Mouse (Mus musculus) cerebral cortex, adult 2 months (tissue): Measurements from ENCODE around the gene Mllt3.

Experiments used
- WGBS: fragments of 180-500 bp; shearing (Covaris S2); methylation state at CpG from one replicate; pipeline ENCODE4 v1.1.7; 2018; 5-methylcytosine and 5-hydroxymethylcytosine counted together

Gene Mllt3

DNA sequence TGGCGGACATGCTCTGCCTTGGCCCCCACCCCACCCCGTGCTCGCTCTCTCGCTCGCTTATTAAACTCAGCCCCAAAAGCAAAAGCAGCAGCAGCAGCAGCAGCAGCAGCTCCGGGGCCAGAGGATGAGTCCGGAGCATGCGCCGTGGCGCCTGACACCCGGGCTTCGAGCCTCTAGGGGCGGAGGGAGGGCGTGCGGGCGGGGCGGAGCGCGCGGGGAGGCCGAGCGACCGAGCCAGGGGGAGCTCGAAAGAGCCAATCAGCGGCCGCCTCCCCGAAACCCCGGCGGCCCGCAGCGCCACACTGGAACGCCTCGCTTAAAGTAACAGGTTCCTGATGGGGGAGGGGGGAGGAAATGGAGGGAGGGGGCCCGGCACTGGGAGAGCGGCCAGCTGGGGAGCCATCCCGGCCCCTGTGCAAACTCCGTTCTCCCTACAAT lies at the start of gene Mllt3:
Gene Mllt3, minus strand, starts transcription at position 149 of the 438 bp plus-strand sequence.
- under 1% methylated on average over 37 of the region's 37 CpGs for WGBS

DNA sequence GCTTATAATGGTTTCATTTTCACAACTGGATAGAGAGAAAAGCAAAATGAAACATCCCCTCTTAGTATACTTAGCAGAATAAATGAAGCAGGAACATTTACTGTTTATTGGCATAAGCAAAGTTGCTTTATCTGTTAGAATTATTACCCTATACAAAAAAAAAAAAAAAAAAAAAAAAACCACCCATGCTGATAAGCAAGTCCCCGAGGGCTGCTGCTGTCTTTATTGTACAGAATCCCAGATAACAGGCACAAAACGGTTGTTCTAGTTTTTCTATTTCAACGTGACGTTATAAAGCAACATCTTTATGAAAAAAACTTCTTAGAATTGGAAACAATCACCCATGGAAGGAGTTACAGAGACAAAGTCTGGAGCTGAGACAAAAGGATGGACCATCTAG lies 49.2 kb upstream of the Mllt3 start:
- 91% methylated on average over 4 of the region's 4 CpGs for WGBS

DNA sequence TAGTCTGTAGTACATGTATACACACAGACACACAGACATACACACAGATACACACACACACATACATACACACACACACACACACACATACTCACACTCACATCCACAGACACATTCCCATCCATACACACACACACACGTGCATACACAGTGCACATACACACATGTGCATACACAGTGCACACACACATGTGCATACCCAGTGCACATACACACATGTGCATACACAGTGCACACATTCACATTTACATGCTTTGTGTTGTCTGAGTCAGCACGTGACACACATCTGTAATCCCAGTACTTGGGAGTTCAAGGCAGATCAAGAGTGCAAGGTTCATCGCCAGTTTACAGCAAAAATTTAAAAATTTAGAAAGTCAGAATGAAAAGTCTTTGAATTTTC lies 48.7 kb upstream of the Mllt3 start:
- 97% methylated on average over 3 of the region's 3 CpGs for WGBS

DNA sequence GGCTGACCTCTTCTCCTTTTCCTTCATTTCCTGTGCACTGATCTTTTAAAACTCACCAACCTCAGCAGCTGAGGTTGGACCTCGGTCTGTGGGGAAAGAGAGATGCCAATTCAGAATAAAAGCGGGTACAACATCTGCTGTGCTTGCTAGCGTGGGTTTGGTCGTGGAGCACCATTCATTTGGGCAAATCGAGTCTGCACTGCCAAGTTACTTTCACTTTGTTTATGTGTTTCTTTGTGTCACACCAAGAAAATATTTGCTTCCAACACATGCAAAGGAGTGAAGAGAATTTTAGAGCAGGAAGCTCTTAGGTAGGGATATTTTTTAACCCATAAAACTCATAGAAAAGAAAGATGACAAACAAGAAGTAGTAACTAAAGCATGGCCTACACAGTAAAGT lies 48.3 kb upstream of the Mllt3 start:
- 51% methylated on average over 5 of the region's 5 CpGs for WGBS

DNA sequence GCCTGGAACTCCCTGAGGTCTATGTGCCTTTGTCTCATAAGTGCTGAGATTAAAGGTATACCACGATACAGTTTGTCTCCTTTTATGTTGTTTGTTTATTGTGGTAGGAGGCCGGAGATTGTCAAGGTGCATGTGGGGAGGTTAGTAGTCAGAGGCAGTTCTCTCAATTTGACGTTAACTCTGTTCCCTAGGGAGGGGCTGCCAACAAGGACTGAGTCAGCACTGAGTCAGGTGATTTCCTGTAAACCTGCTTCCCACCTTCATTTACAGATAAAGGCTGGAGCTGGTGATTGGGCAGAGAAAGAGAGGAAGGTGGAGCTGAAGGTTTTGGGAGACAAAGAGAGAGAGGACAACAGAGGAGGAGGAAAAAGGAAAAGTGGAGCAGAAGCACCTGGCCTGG lies 45.8 kb upstream of the Mllt3 start:
- 78% methylated on average over 3 of the region's 3 CpGs for WGBS

DNA sequence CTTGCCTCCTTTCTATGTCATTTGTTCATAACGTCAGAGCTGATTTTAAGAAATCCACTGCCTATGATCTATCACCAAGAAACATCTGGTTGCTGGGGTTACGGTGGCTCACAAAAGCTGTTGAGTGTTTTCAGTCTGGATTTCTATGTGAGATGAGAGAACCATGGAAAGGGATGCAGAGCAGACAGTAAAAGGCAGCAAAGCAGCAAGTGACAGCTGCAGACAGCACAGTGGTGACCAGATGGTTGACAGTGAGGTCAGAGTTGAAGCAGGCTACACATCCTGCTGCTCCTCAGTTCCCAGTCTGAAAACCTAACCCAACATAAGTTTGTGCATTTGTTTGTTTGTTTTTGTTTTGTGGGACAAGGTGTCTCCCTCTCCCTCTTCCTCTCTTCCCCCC lies 42.2 kb upstream of the Mllt3 start:
- WGBS: 63% methylated on average over 2 of the region's 2 CpGs

DNA sequence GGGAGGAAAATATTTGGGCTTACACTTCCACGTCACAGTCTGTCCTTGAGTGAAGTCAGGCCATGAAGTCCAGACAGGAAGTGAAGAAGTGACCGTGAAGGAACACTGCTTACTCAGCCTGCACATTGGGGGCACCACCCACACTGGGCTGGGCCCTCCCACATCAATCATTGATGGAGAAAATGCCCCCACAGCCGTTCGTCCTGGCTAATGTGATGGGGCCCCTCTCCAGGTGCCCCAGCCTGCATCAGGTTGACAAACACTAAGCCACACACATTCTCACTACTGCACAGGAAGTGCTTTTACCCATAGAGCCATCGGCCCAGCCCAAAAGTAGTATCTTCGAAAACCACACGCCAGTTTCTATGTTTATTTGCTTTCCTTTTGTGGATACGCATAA lies 13.1 kb upstream of the Mllt3 start:
- 68% methylated on average over 8 of the region's 8 CpGs for WGBS

DNA sequence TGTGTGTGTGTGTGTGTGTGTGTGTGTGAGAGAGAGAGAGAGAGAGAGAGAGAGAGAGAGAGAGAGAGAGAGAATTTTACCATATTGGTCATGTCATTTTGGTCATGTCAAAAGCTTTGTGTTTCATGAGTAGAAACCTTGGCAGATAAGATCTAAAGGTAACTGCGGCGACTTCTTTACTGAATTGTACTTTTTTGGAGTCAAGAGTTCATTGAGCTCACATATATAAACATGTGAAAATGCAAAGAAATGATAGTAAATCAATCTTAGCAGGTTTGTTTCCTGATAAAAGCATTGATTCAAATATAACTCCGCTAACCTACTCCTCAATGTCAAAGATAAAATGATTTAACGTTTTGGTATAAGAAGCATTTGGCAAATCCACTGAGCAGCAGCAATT lies 12.0 kb upstream of the Mllt3 start:
- WGBS: 80% methylated on average over 4 of the region's 4 CpGs

DNA sequence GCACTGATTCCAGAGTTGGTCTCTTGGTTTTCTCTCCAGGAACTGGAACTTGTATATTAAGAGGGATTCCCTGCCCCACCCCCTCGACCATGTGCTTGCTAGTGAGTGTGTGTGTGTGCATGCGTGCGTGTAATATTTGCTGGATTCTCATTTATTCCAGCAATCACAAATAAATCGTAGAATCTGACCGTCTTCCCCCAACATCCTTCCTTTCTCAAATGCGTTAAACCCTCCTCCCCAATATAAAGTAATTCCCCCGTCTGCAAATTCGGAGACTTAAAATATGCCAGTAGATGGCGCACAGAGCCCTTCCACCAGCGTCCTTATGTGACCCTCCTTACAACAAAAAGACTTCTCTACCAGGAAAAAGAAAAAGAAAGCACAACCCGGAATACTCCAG lies 2.2 kb upstream of the Mllt3 start:
- WGBS: 1% methylated on average over 11 of the region's 11 CpGs

DNA sequence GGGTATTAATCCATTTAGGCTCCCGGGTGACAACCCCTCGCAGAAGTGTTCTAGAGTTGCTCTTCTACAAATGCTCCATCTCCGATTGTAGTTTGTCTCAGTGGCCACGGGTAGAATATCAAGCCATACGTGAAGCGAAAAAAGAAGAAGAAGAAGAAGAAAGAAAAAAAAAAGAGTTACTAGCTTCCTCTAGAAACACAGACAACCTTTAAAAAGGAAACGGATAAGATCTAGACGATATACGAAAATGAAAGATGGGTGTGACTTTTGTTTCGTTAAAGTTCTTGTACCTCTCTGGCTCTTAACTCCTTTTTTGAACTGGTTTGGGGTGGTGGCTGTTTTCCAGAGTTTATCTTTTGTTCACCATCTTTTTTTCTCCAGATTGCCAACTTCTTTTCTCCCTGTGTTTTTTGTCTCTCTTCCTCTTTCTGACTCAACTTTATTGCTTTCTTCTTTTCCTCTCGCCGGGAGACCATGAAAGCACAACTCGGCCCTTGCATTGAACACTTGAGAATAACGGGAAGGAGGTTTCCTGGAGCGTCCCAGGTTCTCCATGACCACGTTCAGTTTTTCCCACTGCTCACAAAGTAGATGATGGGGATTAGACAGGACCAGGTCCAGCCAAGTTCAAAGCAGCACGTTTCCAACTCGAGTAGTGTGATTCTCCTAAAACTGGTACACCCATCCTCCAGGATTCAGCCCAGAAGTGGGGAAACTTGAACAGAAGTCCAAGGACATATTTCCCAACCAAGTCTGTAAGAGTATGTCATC lies 1.4 kb upstream of the Mllt3 start:
- 3% methylated on average over 18 of the region's 18 CpGs for WGBS

DNA sequence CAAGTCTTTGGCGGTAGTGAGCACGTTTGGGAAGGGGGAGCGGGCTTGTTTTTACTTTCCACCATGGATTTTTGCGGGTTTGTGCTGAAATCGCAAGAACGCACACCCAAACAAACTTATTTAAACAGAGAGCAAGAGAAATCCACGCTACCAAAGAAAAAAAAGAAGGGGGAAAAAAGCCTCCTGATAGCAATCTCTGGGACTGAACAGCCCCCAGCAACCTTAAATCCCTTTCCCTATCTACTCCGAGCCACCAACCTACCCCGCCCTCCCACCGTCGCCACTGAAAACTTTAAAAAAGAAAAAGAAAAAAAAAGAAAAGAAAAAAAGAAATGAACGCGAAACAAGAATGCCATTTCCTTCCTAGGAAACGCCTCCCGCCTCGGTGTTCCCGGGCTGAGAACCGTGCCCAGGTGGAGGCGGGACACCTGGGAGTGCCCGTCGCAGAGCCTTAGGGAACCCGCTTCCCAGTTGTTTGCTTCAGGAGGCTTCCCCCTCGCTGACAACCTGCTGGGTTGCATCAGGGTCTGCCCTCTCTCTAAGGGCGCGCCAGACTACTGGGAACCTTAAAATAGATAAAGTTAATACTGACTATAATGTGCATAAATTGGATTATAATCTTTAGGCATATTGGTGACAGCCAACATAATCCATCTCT lies 694 bp upstream of the Mllt3 start:
- WGBS: under 1% methylated on average over 25 of the region's 25 CpGs

DNA sequence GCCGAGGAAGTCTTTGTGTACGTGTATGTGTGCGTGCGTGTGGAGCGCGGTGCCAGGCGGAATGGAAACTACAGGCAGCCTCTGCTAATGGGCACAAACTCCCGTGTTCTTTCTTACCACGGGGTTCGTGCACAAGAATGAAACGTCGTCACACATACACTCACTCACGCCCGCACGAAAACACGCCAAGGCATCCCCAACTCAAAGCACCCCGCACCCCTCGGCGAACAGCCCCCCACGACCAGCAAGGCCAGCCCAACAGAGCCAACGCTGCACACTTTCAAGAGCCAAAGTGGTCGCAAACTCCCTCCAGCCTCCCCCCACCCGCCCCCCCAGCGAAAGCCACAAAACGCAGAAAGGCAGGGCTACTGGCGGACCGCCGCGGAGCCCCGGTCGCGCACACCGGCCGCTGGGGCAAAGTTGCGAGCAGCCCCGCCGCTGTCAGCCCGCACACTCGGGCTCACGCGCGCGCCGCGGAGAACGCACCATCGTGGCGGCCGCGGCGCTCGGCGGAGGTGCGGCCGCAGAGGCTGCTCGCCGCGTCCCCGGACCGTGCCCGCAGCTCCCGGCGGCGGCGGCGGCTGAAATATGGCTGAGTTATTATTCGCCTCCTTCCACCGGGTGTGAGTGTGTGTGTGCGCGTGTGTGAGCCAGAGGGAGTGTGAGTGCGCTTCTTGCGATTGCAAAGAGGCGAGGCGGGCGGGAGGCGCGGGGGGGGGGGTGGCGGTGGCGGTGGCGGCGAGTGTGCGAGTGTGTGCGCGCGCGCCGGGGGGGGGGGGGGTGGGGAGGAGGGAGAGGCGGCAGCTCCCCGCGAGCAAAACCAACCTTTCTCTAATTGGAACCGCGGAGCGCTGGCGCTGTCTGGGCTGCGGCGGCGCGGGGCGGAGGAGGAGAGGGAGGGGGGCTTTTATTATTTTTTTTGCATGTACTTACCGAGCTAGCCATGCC lies 739 bp downstream of the Mllt3 start:
- under 1% methylated on average over 80 of the region's 100 CpGs for WGBS

DNA sequence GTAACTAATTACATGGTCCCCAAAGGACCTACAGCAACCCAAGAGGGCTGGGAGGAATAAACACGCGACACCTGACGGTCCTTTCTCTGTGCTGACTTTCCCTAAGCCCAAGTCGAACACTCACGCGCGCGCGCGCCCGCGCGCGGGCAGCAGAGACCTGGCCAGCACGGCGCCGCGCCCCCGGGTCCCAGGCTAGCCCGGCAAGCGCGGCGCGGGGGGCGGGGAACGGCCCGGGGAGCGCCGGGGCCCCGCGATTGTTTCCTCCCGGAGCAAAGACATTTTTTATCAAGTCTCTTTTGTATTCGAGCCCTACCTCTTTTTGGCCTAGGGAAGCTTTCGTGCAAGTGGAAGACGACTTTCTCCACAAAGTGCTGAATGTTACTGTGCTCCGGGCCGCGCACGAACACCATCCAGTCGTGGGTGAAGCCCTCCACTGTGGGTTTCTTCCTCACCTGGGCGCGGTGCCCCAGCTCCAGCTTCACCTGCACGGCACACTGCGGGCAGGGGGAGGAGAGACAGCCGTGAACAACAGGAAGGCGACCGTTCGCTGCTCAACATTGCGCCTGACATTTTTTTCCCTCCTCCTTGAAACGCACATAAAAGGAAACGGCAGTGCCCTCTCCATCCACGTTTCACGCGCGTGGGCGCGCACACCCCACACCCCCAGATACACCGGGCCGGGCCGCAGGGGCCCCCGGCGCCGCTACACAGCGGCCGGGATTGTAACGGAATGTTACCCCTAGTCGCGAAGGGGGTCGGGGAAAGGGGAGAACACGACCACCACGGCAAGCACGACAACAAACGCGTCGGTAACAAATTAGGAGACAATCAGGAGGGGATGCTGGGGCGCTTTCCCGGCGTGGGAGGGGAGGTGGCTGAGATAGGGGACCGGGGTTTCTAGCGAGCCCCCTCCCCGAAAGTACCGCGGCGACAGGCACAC lies 1.7 kb downstream of the Mllt3 start:
- WGBS: 1% methylated on average over 84 of the region's 84 CpGs

DNA sequence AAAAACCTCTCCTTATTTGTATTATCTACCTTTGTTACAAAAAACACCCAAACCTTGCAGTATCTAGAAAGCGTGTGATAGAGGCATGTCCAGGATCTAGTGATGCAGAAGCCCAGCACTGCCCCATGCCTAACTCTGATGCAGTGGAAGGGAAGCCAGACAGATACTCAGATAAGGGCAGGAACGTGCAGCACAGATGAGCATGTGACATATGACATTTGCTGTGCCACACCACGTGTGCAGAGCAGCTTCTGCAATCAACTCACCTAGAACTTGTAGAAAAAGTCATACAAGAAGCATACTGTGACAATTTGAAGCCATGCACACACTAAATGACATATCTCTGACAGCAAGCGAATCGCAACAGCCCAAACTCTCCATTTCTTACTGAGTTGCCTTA lies 9.6 kb downstream of the Mllt3 start:
- WGBS: 84% methylated on average over 5 of the region's 5 CpGs

DNA sequence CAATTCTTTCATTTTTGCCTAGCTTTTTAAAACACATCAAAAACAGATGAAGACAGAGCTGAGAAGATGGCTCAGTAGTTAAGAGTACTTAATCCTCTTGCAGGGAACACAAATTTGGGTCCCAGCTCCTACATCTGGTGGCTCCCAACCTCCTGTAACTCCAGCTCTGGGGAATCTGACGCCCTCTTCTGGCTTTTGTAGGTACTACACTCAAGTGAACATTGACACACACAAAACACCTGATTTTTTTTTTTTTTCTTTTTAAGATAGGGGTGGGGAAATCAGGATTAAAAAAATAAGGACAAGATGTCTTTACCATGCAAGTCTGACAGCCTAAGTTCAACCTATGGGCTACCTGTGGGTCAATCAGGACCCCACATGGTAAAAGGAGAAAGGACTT lies 10.5 kb downstream of the Mllt3 start:
- 0% methylated on average over 1 of the region's 1 CpGs for WGBS

DNA sequence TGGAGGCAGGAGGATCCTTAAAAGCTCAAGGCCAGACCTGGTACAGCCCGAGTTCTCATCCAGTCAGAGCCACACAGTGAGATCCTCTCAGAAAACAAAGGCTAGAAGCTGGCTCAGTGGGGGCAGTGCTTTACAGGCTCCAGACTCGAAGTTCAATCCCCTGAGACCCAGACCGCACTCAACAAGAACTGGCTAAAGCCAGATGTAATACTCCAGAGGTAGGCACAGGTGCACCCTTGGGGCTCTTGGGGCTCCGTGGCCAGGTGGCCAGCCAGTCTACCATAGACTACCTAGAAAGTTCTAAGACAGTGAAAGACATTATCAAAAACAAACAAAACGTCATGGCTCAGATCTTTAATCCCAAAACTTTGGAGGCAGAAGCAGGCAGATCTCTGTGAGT lies 12.7 kb downstream of the Mllt3 start:
- WGBS: 78% methylated on average over 5 of the region's 5 CpGs

DNA sequence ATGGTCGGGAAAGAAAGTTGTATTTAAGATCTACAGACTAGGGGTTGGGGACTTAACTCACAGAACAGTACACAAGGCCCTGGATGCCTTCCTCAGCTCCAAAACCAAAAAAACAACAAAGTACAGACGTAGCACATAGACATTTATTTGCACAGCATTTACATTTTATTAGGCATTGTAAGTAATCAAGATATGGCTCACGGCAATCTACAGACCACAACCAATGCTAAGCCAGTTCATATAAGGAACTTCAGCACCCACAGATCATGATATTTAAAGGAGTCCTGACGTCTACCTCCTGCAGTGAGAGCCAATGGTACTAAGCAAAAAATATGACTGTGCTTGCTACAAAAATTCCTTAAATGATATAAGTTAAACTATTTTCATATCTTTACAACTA lies 13.5 kb downstream of the Mllt3 start:
- 79% methylated on average over 4 of the region's 4 CpGs for WGBS

DNA sequence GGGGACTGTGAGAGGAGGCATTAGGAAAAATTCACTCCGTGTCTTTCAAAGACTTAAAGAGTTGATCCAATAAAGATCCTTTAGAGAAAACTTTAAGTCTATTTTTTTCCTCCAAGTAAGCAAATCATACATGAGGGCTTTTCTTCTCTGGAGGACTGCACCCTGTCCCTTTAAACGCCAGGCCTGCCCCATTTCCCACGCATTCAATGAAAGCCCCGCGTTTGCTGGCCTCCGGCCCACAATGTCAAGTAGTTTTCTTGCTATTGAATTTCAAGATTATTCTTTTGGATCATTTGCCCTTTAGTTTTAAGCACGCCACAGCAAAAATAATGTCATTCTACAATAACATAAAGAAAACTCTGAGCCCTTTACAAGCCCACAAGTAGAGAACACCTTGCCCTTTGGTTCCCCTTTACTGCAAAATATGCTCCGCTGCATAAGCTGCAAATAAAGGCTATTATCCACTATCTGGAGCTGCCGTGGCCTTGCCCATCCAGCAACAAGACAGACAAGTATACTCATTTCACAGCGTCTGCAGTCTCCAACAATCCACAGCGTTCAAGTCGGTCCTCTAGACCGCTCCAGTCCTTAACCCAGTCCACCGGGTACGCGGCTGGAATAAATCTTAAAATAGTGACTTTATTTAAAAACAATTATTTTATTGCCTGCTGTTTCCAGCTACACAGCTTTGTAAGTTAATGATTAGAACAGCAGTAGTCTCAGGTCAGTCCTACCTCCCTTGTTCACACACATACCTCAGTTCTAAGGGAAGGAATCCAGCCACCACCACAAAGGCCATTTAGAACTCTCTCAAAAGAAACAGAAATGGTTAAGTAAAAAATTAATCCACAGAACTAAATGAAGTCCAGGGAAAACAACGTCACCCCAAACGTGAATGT lies 15.5 kb downstream of the Mllt3 start:
- WGBS: 62% methylated on average over 18 of the region's 18 CpGs

DNA sequence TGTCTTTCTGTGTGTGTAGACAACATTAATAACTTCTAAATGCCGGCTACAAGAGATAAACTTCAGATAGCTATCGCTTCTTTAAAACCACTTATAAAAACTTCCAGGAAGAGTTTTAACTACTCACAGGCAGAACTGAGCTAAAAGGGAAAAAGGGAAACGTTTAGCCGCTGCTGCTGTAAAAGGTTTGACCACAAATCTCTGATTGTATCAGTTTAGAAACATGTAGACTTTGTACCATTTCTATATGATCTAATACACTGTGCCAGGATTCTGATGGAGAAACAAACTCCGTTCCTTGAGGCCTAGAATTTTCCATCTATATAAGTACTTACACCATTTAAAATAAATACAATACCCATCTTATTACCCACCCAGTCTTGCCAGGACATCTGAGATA lies 17.4 kb downstream of the Mllt3 start:
- WGBS: 81% methylated on average over 5 of the region's 5 CpGs

DNA sequence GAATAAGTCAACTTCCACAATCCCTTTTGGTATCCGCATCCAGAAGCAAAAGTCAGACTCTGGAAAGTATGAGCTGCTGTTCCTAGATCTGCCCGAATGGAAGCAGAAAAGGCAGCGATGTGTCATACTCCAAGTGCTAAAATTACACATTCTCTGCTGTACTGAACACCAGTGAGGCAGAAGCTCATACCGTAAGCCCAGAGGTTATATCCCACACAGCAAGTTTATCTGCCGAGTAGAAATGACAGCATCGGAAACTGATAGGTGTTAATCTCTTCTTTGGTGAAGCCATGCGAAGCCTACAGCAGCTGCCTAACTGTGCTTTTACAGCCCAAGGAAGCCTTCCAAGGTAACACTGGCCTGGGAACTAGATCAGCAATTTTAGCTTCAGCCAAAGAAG lies 17.9 kb downstream of the Mllt3 start:
- WGBS: 58% methylated on average over 7 of the region's 7 CpGs
